Mouse (Mus musculus) neural tube, embryonic 11.5 days (tissue): ENCODE data around the gene Rnf169. TPM values are rescaled to one million over a fixed set of nuclear protein-coding genes. Genes with fewer than 3 reads are reported as not detected.

Experiments used
- ATAC-seq: fragments of 200-750 bp; cut with Nextera tagmentation; 2 replicates; pipeline ENCODE4 v1.8.0; 2017; ENCODE audit warnings: moderate number of reproducible peaks, mild to moderate bottlenecking, moderate TSS enrichment, moderate library complexity; ENCODE audit not compliant: insufficient read depth, low FRiP score, low TSS enrichment
- DNase-seq: peaks from one replicate; pipeline ENCODE4 v3.0.0-alpha.2; 2015; ENCODE audit warnings: low spot score
- H3K27ac ChIP-seq: fragments of 300-500 bp; sonication (generic); 2 replicates; pipeline ENCODE4 v1.5.1; 2014; ENCODE audit warnings: low read depth, mild to moderate bottlenecking, low read length
- H3K27me3 ChIP-seq: fragments of 300-500 bp; sonication (generic); 2 replicates; pipeline ENCODE4 v1.6.1; 2014; ENCODE audit warnings: mild to moderate bottlenecking, low read length, mixed read lengths; ENCODE audit not compliant: control insufficient read depth, insufficient read depth
- H3K36me3 ChIP-seq: fragments of 300-500 bp; sonication (generic); 2 replicates; pipeline ENCODE4 v1.6.1; 2014; ENCODE audit warnings: mild to moderate bottlenecking, low read length, moderate library complexity, mixed read lengths; ENCODE audit not compliant: control insufficient read depth, insufficient read depth
- H3K4me1 ChIP-seq: fragments of 300-500 bp; sonication (generic); 2 replicates; pipeline ENCODE4 v1.6.1; 2014; ENCODE audit warnings: low read length, mixed read lengths; ENCODE audit not compliant: control insufficient read depth, insufficient read depth
- H3K4me2 ChIP-seq: fragments of 300-500 bp; sonication (generic); 2 replicates; pipeline ENCODE4 v1.6.1; 2014; ENCODE audit warnings: low read depth, mild to moderate bottlenecking, moderate library complexity
- H3K4me3 ChIP-seq: fragments of 300-500 bp; sonication (generic); 2 replicates; pipeline ENCODE4 v1.5.1; 2014; ENCODE audit warnings: low read depth, low read length
- H3K9ac ChIP-seq: fragments of 300-500 bp; sonication (generic); 2 replicates; pipeline ENCODE4 v1.6.1; 2014; ENCODE audit warnings: mild to moderate bottlenecking, low read length
- H3K9me3 ChIP-seq: fragments of 300-500 bp; sonication (generic); 2 replicates; pipeline ENCODE4 v1.6.1; 2016; ENCODE audit warnings: low read length; ENCODE audit not compliant: control insufficient read depth
- WGBS: fragments of 180-500 bp; shearing (Covaris S2); extraction: QIAGEN DNeasy Blood & Tissue Kit; methylation state at CpG from one replicate; pipeline ENCODE4 v1.1.7; 2014; 5-methylcytosine and 5-hydroxymethylcytosine counted together
- polyA plus RNA-seq: library from polyadenylated mRNA; unstranded; fragments of >200 nt; fragmentation: Nextera tagmentation; extraction: Ambion mirVana; gene quantifications from 2 replicates; pipeline ENCODE4 v1.2.1, GENCODE M21; 2014

The Rnf169 gene
- polyA plus RNA-seq, 1 experiment from 2014 or later = 7.8 TPM

DNA sequence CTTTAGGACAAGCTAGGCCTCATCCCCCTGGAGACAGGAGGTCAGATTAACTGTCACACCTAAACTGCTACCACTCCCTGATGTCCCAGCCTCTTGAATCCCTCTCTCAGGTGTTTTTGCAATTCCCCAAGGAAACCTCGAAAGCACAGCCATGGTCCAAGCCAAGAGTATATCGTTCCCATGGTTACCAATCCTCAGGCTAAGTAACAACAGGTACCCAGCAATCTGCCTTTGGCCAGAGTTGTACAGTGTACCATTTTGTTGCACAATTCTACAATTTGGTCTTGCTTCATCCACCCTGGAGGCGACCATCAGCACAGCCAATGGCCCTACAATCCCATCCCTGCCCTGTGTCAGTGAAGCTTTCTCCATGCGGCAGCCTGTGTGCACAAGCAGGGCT is 83.3 kb downstream of the Rnf169 start:
- Histone ChIP-seq H3K27ac (no peak overlapping the region), H3K4me1 (peaks cover 3% of the 10 kb centered on the region; the same call in 1 of the 2 replicates), H3K27me3 (no peaks in the 10 kb centered on the region), H3K9ac (no peak overlapping the region), H3K4me3 (no peak overlapping the region), H3K4me2 (no peak overlapping the region), H3K36me3 (no peaks in the 10 kb centered on the region), H3K9me3 (no peaks in the 10 kb centered on the region)
- 78% methylated on average over 4 of the region's 4 CpGs for WGBS
- ATAC-seq = no peak
- DNase-seq = no peak

DNA sequence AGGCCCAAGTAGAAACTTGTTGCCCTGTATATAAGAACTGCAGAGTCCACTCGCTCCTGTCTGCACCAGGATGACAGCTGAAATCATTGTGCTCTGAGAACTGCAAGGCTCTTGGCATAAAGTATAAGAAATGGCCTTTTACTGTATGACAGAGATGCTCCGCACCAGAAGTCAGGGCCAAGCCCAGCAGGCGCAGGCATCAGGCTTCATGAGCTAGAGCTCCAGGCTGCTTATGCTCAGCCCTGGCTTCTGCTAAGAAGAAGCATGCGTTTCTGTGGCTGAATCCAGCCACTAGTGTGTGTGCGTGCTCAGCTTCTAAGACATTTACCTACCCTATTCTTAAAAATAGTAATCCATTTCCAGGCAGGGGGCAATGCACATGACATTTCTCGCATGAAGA is 85.8 kb downstream of the Rnf169 start:
- H3K4me1 ChIP-seq = peaks cover 3% of the 10 kb centered on the region; the same call in 1 of the 2 replicates
- no peak overlapping the region for H3K27ac ChIP-seq
- H3K9me3 ChIP-seq = no peaks in the 10 kb centered on the region
- no peak for DNase-seq
- H3K4me3 ChIP-seq = no peak overlapping the region
- H3K4me2 ChIP-seq = no peak overlapping the region
- H3K9ac ChIP-seq = no peak overlapping the region
- no peaks in the 10 kb centered on the region for H3K27me3 ChIP-seq
- H3K36me3 ChIP-seq = no peaks in the 10 kb centered on the region
- 77% methylated on average over 6 of the region's 6 CpGs for WGBS
- ATAC-seq = no peak

GRCm38 (mm10) chr7:99893967-99894366 is 86.3 kb downstream of the Rnf169 start:
- WGBS = 75% methylated on average over 3 of the region's 3 CpGs

GRCm38 (mm10) chr7:99892351-99892750 is 87.9 kb downstream of the Rnf169 start:
- no peak overlapping the region for H3K27ac ChIP-seq
- H3K9me3 ChIP-seq = no peaks in the 10 kb centered on the region
- no peak overlapping the region for H3K4me2 ChIP-seq
- ATAC-seq (no peak), DNase-seq (no peak)
- H3K9ac ChIP-seq = no peak overlapping the region
- no peaks in the 10 kb centered on the region for H3K36me3 ChIP-seq
- WGBS = 84% methylated on average over 2 of the region's 2 CpGs
- no peaks in the 10 kb centered on the region for H3K27me3 ChIP-seq
- H3K4me3 ChIP-seq = no peak overlapping the region
- H3K4me1 ChIP-seq = peaks cover 3% of the 10 kb centered on the region; the same call in 1 of the 2 replicates

More at GRCm38 (mm10) chr7:99893967-99894366, 86.3 kb downstream of the Rnf169 start:
- H3K9ac ChIP-seq = no peak overlapping the region
- no peak overlapping the region for H3K27ac ChIP-seq
- no peak for ATAC-seq
- H3K4me3 ChIP-seq = no peak overlapping the region
- no peaks in the 10 kb centered on the region for H3K36me3 ChIP-seq
- H3K4me1 ChIP-seq = peaks cover 3% of the 10 kb centered on the region; the same call in 1 of the 2 replicates
- no peak for DNase-seq
- no peak overlapping the region for H3K4me2 ChIP-seq
- no peaks in the 10 kb centered on the region for H3K9me3 ChIP-seq
- H3K27me3 ChIP-seq = no peaks in the 10 kb centered on the region

DNA sequence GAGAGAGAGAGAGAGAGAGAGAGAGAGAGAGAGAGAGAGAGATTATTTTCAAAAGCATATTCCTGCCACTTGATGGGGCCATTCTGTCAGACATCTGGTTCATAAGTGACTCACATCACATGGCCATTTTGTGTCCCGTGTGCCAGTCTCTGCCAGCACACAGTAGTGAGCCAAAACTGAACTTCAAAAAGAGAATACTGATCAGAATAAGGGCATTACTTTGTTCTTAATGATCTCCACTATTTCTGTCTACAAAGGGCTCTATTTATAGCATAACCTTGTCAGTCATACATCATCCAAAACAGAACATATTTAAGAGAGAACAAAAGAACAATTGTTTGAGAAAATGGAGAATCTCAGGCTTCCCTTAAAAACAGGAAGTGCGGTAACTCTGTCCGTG is 88.8 kb downstream of the Rnf169 start:
- no peak overlapping the region for H3K4me3 ChIP-seq
- H3K36me3 ChIP-seq = no peaks in the 10 kb centered on the region
- H3K4me2 ChIP-seq = no peak overlapping the region
- no peak overlapping the region for H3K9ac ChIP-seq
- no peak for DNase-seq
- peaks cover 3% of the 10 kb centered on the region; the same call in 1 of the 2 replicates for H3K4me1 ChIP-seq
- WGBS = 73% methylated on average over 3 of the region's 3 CpGs
- H3K27me3 ChIP-seq = no peaks in the 10 kb centered on the region
- H3K27ac ChIP-seq = no peak overlapping the region
- no peaks in the 10 kb centered on the region for H3K9me3 ChIP-seq
- ATAC-seq = no peak

- Histone ChIP-seq H3K9ac (no peak overlapping the region), H3K4me1 (peaks cover 3% of the 10 kb centered on the region; the same call in 1 of the 2 replicates), H3K36me3 (no peaks in the 10 kb centered on the region), H3K27me3 (no peaks in the 10 kb centered on the region), H3K27ac (no peak overlapping the region), H3K4me3 (no peak overlapping the region), H3K9me3 (no peaks in the 10 kb centered on the region), H3K4me2 (no peak overlapping the region)
- DNase-seq = no peak
- no peak for ATAC-seq
- 73% methylated on average over 3 of the region's 3 CpGs for WGBS
These were observed 90.0 kb downstream of the Rnf169 start for GRCm38 (mm10) chr7:99890168-99890755.

DNA sequence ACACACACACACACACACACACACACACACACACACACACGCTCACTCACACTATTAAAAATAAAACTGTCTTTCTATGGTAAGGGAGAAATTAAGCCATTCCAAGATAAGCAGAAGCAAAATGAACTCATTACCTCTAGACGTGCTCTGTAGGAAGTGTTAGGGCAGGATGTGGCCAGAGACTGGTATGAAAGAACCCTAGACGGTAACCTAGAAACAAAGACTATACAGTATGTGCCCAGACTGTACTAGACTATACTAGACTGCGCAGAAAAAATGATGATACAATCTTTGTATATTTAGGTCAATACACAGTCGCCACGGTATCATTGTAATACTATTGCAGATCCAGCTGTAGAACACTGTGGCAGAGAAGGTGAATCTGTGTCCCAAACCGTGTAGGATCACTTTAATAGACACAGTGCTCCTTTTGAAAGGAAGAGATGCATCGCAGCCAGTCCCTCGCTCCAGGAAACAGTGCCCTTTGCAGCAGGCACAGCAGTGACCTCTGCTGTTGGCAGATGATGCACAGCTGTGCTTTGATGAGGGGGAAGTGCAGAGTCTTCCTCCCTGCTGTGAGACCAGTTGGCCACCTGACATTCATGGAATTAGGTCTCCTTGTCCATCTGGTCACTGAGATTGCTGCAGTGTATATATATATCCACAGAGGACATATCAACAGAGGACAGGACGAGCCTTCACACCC is 90.9 kb downstream of the Rnf169 start:
- Histone ChIP-seq H3K9ac (no peak overlapping the region), H3K4me2 (no peak overlapping the region), H3K4me3 (no peak overlapping the region), H3K9me3 (no peaks in the 10 kb centered on the region), H3K27ac (no peak overlapping the region), H3K27me3 (no peaks in the 10 kb centered on the region), H3K36me3 (no peaks in the 10 kb centered on the region), H3K4me1 (no peaks in the 10 kb centered on the region)
- DNase-seq (peak; percentile 31), ATAC-seq (no peak)
- 48% methylated on average over 10 of the region's 10 CpGs for WGBS

- no peak for DNase-seq
- Histone ChIP-seq H3K36me3 (no peaks in the 10 kb centered on the region), H3K4me2 (no peak overlapping the region), H3K9me3 (no peaks in the 10 kb centered on the region), H3K27me3 (no peaks in the 10 kb centered on the region), H3K27ac (no peak overlapping the region), H3K9ac (no peak overlapping the region), H3K4me1 (no peaks in the 10 kb centered on the region), H3K4me3 (no peak overlapping the region)
- no peak for ATAC-seq
These were observed 92.5 kb downstream of the Rnf169 start for GRCm38 (mm10) chr7:99887743-99888142.

- no peak overlapping the region for H3K4me3 ChIP-seq
- ATAC-seq (no peak), DNase-seq (no peak)
- H3K27ac ChIP-seq = no peak overlapping the region
- no peaks in the 10 kb centered on the region for H3K27me3 ChIP-seq
- no peaks in the 10 kb centered on the region for H3K9me3 ChIP-seq
- H3K36me3 ChIP-seq = no peaks in the 10 kb centered on the region
- H3K4me2 ChIP-seq = no peak overlapping the region
- no peaks in the 10 kb centered on the region for H3K4me1 ChIP-seq
- no peak overlapping the region for H3K9ac ChIP-seq
- 76% methylated on average over 2 of the region's 2 CpGs for WGBS
These were observed 93.0 kb downstream of the Rnf169 start for GRCm38 (mm10) chr7:99887230-99887735.
